Mouse (Mus musculus) kidney, embryonic 15.5 days (tissue): ENCODE data around the gene BC052040. TPM values are rescaled to one million over a fixed set of nuclear protein-coding genes. Genes with fewer than 3 reads are reported as not detected.

Experiments used
- ATAC-seq: fragments of 200-750 bp; cut with Nextera tagmentation; replicated peaks from 2 replicates; pipeline ENCODE4 v1.8.0; 2017; ENCODE audit warnings: moderate TSS enrichment; ENCODE audit not compliant: low FRiP score
- H3K27ac ChIP-seq: fragments of 300-500 bp; sonication (generic); 2 replicates; pipeline ENCODE4 v1.5.1; 2015; ENCODE audit warnings: mild to moderate bottlenecking, inconsistent platforms
- H3K27me3 ChIP-seq: fragments of 300-500 bp; sonication (generic); 2 replicates; pipeline ENCODE4 v1.6.1; 2015; ENCODE audit warnings: inconsistent platforms
- H3K36me3 ChIP-seq: fragments of 300-500 bp; sonication (generic); 2 replicates; pipeline ENCODE4 v1.6.1; 2015; ENCODE audit warnings: inconsistent platforms
- H3K4me1 ChIP-seq: fragments of 300-500 bp; sonication (generic); 2 replicates; pipeline ENCODE4 v1.6.1; 2015; ENCODE audit warnings: inconsistent platforms
- H3K4me2 ChIP-seq: fragments of 300-500 bp; sonication (generic); 2 replicates; pipeline ENCODE4 v1.6.1; 2015; ENCODE audit warnings: moderate library complexity, mild to moderate bottlenecking, inconsistent platforms
- H3K4me3 ChIP-seq: fragments of 300-500 bp; sonication (generic); replicated peaks from 2 replicates; pipeline ENCODE4 v1.5.1; 2015; ENCODE audit warnings: mild to moderate bottlenecking, inconsistent platforms
- H3K9ac ChIP-seq: fragments of 300-500 bp; sonication (generic); 2 replicates; pipeline ENCODE4 v1.6.1; 2015; ENCODE audit warnings: mild to moderate bottlenecking, inconsistent platforms
- H3K9me3 ChIP-seq: fragments of 300-500 bp; sonication (generic); replicated peaks from 2 replicates; pipeline ENCODE4 v1.6.1; 2016; ENCODE audit warnings: inconsistent platforms
- WGBS: fragments of 180-500 bp; shearing (Covaris S2); methylation state at CpG from one replicate; pipeline ENCODE4 v1.1.7; 2015; ENCODE audit warnings: mixed read lengths; 5-methylcytosine and 5-hydroxymethylcytosine counted together
- microRNA counts: library from miRNA; unstranded; fragments of <30 nt; microRNA quantifications from one replicate; lab custom pipeline; 2016
- microRNA-seq: library from miRNA; unstranded; fragments of <30 nt; microRNA quantifications from one replicate; pipeline ENCODE4, GENCODE M21; 2016
- polyA plus RNA-seq: library from polyadenylated mRNA; unstranded; fragments of >200 nt; fragmentation: Nextera tagmentation; extraction: Ambion mirVana; gene quantifications from 2 replicates; pipeline ENCODE4 v1.2.1, GENCODE M21; 2015

The BC052040 gene
- polyA plus RNA-seq, 1 experiment from 2014 or later = 18.8 TPM

DNA sequence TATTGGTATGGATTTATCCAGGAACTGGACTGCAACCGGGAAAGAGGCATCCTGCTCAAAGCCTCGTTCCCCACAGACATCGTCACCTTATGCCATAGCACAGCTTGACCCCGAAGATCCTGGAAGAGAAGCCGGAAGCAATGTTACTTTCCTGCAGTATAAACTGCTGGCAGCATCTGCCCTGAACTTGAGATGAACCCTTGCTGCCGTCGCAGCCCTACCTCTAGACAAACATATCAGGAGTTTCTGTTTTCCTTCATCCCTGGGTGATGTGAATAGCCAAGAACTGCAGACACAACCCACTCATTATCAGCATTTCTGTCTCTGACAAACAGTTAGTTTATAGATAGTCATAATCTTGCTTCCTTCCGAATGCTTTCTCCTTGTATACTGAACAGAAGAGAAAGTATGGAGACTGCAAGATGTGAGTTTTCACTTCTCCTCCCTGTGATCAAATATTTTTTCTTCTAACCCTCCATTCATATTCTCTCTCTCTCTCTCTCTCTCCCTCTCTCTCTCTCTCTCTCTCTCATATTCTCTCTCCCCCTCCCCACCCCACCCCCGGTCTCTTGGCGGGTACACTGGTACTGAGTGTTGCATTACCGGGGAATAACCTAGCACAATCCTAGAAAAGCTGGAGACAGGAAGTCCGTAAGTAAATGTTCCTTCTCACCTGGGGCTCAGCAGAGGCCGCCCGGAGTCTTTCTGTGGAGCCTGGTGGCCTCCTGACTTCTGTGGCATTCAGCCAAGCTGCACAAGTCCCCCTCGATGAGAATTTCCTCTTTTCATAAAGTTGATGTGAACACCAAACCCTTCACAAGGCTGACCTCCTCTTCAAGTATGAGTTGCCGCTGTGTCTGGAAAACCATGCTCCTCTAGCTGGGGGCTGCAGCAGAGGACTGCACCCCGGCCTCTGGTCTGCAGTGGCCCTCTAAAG is 195.7 kb downstream of the BC052040 start:
- 22% methylated on average over 17 of the region's 17 CpGs for WGBS
- Histone ChIP-seq H3K27ac (peak overlapping the region; percentile 90), H3K27me3 (no peaks in the 10 kb centered on the region), H3K4me1 (peaks cover 54% of the 10 kb centered on the region), H3K36me3 (no peaks in the 10 kb centered on the region), H3K9me3 (no peaks in the 10 kb centered on the region), H3K9ac (0 out of 2 replicates have a peak overlapping the region, but pooled peaks have one; percentile 10), H3K4me3 (no peak overlapping the region; the same call in 1 of the 2 replicates), H3K4me2 (peak overlapping the region; percentile 37)
- peak; percentile 67 for ATAC-seq

DNA sequence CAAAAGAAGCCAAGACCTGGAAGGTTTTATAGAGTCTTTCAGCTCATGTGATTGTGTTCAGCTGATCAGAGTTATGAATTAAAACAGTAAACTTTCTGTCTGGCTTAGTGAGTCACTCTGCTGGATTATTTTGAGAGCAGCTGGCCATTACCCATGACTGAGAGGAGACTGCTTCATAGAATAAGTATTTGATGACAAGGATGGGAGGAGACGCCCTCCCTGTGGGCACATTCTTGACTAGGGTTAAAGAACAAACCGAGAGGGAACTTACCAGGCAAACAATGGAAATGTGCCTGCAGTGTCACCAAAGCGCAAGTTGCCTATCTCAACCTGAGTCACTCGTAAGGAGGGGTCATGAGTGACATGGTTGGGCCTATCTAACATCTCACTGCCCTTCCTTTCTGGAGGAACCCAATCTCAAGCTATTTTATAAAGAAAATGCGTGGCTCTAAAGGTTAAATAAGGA is 199.1 kb downstream of the BC052040 start:
- no peak overlapping the region for H3K4me3 ChIP-seq
- H3K9me3 ChIP-seq = no peaks in the 10 kb centered on the region
- peak overlapping the region; percentile 49 for H3K27ac ChIP-seq
- WGBS = 83% methylated on average over 5 of the region's 5 CpGs
- no peaks in the 10 kb centered on the region for H3K27me3 ChIP-seq
- H3K36me3 ChIP-seq = no peaks in the 10 kb centered on the region
- no peak overlapping the region for H3K9ac ChIP-seq
- no peak for ATAC-seq
- H3K4me1 ChIP-seq = peaks cover 42% of the 10 kb centered on the region
- H3K4me2 ChIP-seq = no peak overlapping the region

- WGBS = 24% methylated on average over 6 of the region's 6 CpGs
- Histone ChIP-seq H3K36me3 (no peaks in the 10 kb centered on the region), H3K27me3 (no peaks in the 10 kb centered on the region), H3K4me2 (no peak overlapping the region), H3K4me3 (no peak overlapping the region), H3K27ac (peak overlapping the region; percentile 54; the same call in 1 of the 2 replicates), H3K4me1 (peaks cover 14% of the 10 kb centered on the region), H3K9me3 (no peaks in the 10 kb centered on the region), H3K9ac (no peak overlapping the region)
- ATAC-seq = no peak
Measured at GRCm38 (mm10) chr2:115785687-115786086, 204.2 kb downstream of the BC052040 start.

DNA sequence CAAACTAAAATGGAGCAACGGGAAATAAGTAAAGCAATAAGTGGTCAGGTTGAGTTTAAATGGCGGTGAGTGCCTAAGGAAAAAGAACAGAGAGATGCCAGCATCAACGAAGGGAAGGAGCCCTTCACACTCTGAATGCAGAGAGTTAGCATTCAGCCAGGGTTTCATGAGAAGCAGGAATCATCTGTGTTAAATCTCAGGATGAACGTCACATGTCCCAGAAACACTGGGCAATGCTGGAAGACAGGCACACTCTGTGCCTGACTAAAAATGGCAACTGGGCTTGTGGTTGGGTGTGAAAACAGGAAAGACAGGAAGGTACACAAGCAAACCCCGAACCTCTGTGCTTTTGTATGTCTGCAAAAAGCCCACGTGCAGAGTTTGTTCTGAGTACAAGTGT is 217.3 kb downstream of the BC052040 start:
- no peaks in the 10 kb centered on the region for H3K36me3 ChIP-seq
- H3K4me1 ChIP-seq = no peaks in the 10 kb centered on the region
- H3K4me2 ChIP-seq = no peak overlapping the region
- no peaks in the 10 kb centered on the region for H3K27me3 ChIP-seq
- ATAC-seq = no peak
- 84% methylated on average over 6 of the region's 6 CpGs for WGBS
- H3K9ac ChIP-seq = no peak overlapping the region
- no peak overlapping the region for H3K4me3 ChIP-seq
- H3K9me3 ChIP-seq = no peaks in the 10 kb centered on the region
- H3K27ac ChIP-seq = no peak overlapping the region

DNA sequence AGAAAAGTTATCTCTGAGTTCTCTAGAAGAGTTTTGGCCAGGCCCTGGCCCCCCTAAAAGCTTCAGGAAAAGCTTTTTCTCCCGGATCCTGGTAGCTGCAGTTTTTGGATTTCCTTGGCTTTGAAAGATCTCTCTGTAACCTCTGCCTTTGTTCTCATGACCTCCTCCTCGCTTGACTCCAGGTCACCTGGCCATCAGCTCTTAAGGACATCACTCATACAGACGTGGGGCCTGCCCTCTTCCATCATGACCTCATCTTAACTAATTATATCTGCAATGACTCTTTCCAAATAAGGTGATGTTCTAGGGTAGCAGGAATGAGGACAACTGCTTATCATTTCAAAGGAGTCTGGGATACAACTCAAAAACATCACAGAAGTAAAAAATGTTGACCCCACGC is 226.9 kb downstream of the BC052040 start:
- H3K36me3 ChIP-seq = no peaks in the 10 kb centered on the region
- H3K9me3 ChIP-seq = no peaks in the 10 kb centered on the region
- no peak overlapping the region for H3K27ac ChIP-seq
- no peak for ATAC-seq
- H3K9ac ChIP-seq = no peak overlapping the region
- H3K4me1 ChIP-seq = peaks cover 10% of the 10 kb centered on the region
- no peak overlapping the region for H3K4me3 ChIP-seq
- H3K4me2 ChIP-seq = no peak overlapping the region
- 37% methylated on average over 4 of the region's 4 CpGs for WGBS
- no peaks in the 10 kb centered on the region for H3K27me3 ChIP-seq

- ATAC-seq = peak; percentile 79
- Histone ChIP-seq H3K27me3 (no peaks in the 10 kb centered on the region), H3K36me3 (no peaks in the 10 kb centered on the region), H3K9ac (no peak overlapping the region), H3K4me2 (peak overlapping the region; percentile 49), H3K9me3 (no peaks in the 10 kb centered on the region), H3K4me1 (peaks cover 19% of the 10 kb centered on the region), H3K4me3 (no peak overlapping the region), H3K27ac (peak overlapping the region; percentile 61)
- WGBS = 4% methylated on average over 11 of the region's 11 CpGs
Measured at GRCm38 (mm10) chr2:115813316-115813715, 231.8 kb downstream of the BC052040 start.

GRCm38 (mm10) chr2:115813721-115814120 is 232.2 kb downstream of the BC052040 start:
- Histone ChIP-seq H3K9ac (no peak overlapping the region), H3K4me3 (no peak overlapping the region), H3K4me2 (peak overlapping the region; percentile 49), H3K27ac (peak overlapping the region; percentile 61), H3K27me3 (no peaks in the 10 kb centered on the region), H3K36me3 (no peaks in the 10 kb centered on the region), H3K9me3 (no peaks in the 10 kb centered on the region), H3K4me1 (peaks cover 19% of the 10 kb centered on the region)
- ATAC-seq = 0 out of 2 replicates have a peak, but pooled peaks have one; percentile 10
- WGBS = 30% methylated on average over 6 of the region's 6 CpGs

GRCm38 (mm10) chr2:115817959-115818358 is 236.4 kb downstream of the BC052040 start:
- H3K27me3 ChIP-seq = no peaks in the 10 kb centered on the region
- WGBS = 63% methylated on average over 6 of the region's 6 CpGs
- no peak overlapping the region for H3K4me2 ChIP-seq
- H3K4me3 ChIP-seq = no peak overlapping the region
- no peak overlapping the region for H3K9ac ChIP-seq
- no peaks in the 10 kb centered on the region for H3K36me3 ChIP-seq
- no peak for ATAC-seq
- no peaks in the 10 kb centered on the region for H3K9me3 ChIP-seq
- H3K4me1 ChIP-seq = peaks cover 13% of the 10 kb centered on the region
- no peak overlapping the region for H3K27ac ChIP-seq

GRCm38 (mm10) chr2:115822361-115822760 is 240.8 kb downstream of the BC052040 start:
- WGBS = 94% methylated on average over 5 of the region's 5 CpGs
- Histone ChIP-seq H3K9ac (no peak overlapping the region), H3K4me2 (no peak overlapping the region), H3K9me3 (no peaks in the 10 kb centered on the region), H3K36me3 (no peaks in the 10 kb centered on the region), H3K4me1 (no peaks in the 10 kb centered on the region), H3K27ac (no peak overlapping the region), H3K4me3 (no peak overlapping the region), H3K27me3 (no peaks in the 10 kb centered on the region)
- no peak for ATAC-seq

MicroRNAs encoded within 50 kb of the gene (microRNA counts, 519-probe panel; counts per million panel counts)
- microRNA mmu-miR-1951 (lab: Ali Mortazavi, UCI) = 2,803 counts per million, percentile 70 among the panel's probes with 10 or more counts

Small RNA genes lying within 50 kb of the gene (microRNA-seq; reads per million reads assigned to microRNA genes)
- not detected for gene Mir1951
